Mouse (Mus musculus) spleen, adult 10 weeks (tissue): ENCODE data around the gene Serp1. TPM values are rescaled to one million over a fixed set of nuclear protein-coding genes. Genes with fewer than 3 reads are reported as not detected.

Experiments used
- polyA plus RNA-seq: library from polyadenylated mRNA; stranded (reverse); fragments of 350-450 nt; fragmentation: Illumina TruSeq; extraction: RNeasy Lipid Tissue Mini Kit (QIAGEN cat#74804); gene quantifications from one replicate; pipeline ENCODE4 v1.2.3, GENCODE M21; 2015; ENCODE audit warnings: low replicate concordance; ENCODE audit not compliant: insufficient read depth

Gene Serp1
- 283 TPM for polyA plus RNA-seq

DNA sequence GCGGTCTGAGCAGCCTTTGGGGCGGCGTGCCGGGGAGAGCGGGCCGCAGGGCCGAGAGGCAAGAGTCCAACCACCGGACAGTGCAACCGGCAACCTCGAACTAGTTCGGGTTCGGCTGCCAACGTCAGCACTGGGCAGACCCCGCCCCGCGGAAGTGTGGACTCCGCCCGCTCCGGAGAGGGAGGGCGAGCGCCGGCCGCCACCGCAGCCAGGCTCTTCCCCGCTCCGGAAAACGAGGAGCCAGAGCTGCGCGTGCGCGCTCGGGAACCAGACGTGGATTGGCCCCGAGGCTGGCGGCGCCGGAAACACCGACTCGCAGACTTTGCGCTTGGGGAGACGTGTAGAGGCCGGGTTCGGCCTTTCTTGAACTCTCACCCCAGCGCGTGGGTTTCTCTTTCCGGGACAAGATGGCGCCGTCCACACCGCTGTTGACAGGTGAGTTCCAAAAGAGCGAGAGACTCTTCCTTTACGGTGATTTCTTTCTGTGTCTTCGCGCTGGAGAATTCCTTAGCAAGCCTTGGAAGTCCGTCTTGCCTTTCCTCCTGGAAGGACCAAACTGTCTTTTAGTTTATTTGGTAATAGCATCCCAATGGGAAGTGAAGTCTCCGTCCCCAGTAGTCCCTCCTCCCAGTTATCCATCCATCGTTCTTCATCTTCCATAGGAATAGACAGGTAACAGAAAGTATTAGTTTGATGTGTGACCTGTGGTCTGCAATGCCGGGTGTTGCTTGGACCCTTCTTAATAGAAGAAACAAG lies at the start of gene Serp1, which contains the start of gene Eif2a:
Gene Serp1, minus strand, starts transcription at position 241 of the 756 bp plus-strand sequence.
Gene Eif2a, plus strand, starts transcription at position 170 of the 756 bp plus-strand sequence.

Other genes starting within 250 kb of the Serp1 start
- 25.8 TPM for gene Tsc22d2, start 111.2 kb downstream of the Serp1 start, polyA plus RNA-seq
- 83.6 TPM for gene Eif2a, start 71 bp downstream of the Serp1 start, polyA plus RNA-seq
- gene Selenot, start 50.7 kb upstream of the Serp1 start, polyA plus RNA-seq = 188 TPM
- not detected for gene Erich6, start 111.3 kb upstream of the Serp1 start, polyA plus RNA-seq
- gene Siah2, start 166.5 kb upstream of the Serp1 start, polyA plus RNA-seq = 11.1 TPM